Mouse (Mus musculus) liver, adult 2 months (tissue): Measurements from ENCODE around the gene Zfp280c.

ENCODE experiments used
- CTCF ChIP-seq: fragments of 200-500 bp; IDR thresholded peaks from 2 replicates; pipeline ENCODE4 v1.5.1; 2011; ENCODE audit warnings: low read depth, low read length, control low read depth
- POLR2A ChIP-seq: fragments of 200-500 bp; IDR thresholded peaks from 2 replicates; pipeline ENCODE4 v1.6.1; 2011; ENCODE audit warnings: low read length, control low read depth; ENCODE audit not compliant: insufficient read depth; ENCODE audit errors: extremely low read depth

DNA sequence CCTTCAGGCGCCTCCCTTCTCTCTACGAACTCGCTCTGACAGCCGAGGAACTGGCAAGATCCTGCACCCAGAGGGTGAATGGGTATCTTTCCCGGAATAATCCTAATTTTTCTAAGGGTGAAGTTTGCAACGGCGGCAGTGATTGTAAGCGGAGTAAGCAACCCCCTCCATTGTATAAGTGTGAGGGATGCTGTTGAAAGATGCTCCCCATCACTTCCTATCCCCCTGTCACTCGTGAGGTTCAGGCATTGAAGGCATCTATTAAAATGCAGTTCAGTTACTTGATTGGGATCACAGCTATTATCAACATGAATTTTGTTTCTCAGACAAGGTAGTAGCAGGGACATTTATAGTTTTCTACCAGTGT lies 29.7 kb upstream of the Zfp280c start:
- no peak for TF ChIP-seq POLR2A
- TF ChIP-seq CTCF, result no peak
